Mouse (Mus musculus) right cerebral cortex, postnatal 36 days (tissue): Measurements from ENCODE around the gene Gm20696.

Source experiments
- DNase-seq, 2 experiments: peaks; one replicate each; pipeline ENCODE4 v3.0.0; 2022; ENCODE audit warnings: low spot score in 2 of 2, mixed read lengths in 1 of 2

Gm20696 gene

GRCm38 (mm10) chr6:99485217-99485883 lies 181.2 kb downstream of the Gm20696 start:
- DNase-seq = peak; percentile 62 to 69

GRCm38 (mm10) chr6:99484884-99485216 lies 181.7 kb downstream of the Gm20696 start:
- DNase-seq = no peak

DNA sequence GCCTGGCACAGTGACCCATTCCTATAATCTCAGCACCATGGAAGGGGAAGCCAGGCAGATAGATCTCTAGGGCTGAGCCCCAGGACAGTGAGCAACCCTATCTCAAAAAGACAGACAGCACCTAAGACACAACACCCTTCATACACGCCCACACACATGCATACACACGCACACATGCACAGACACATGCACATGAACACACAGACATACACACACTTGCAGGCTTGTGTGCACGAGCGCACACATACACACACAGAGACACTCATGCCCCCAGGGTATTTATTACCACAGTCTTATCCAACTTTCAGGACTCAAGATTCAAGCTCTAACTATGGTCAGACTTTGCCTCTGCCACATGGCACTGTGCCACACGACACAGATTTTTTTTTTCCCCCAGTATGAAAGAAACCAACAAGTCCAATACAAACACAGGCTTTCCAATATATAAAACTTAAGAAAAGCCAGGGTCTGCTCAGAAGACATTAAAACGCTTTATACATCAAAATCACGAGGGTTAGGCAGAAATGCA lies 182.3 kb downstream of the Gm20696 start:
- no peak for DNase-seq

DNA sequence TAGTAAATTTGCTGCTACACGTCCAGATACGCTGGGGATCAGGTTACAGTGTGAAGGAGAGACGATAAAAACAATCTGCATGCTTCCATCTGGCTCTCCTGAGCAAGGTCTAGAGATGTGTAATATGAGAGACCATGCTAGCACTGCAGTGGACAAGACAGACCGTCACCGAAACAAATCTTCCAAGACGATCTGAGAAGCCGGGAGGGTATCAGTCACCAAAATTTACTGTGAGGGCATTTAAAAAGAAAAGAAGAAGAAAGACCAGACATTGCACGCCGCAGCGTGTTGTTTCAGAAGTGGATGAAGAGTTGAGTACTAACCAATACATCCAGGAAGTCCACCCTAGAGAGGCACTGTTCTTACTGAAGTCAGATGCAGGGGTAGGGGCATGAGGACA lies 183.0 kb downstream of the Gm20696 start:
- DNase-seq = no peak

DNA sequence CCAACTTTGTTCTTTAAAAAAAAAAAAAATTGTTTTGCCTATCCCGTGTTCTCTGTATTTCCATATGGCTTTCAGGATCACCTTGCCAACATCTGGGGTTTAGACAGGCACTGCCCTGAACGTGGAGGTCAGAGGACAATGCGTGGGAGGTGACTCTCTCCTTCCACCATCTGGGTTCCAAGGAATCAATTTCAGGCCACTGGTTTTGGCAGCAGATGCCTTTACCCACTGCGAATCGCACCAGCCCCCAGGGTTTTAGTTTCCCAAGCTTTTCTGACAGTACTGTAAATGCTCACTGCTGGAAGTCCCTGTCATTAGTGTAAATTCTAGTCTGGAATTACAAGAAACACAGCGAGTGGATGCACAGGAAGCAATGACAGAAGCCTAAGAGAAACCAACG lies 185.0 kb downstream of the Gm20696 start:
- DNase-seq = no peak

DNA sequence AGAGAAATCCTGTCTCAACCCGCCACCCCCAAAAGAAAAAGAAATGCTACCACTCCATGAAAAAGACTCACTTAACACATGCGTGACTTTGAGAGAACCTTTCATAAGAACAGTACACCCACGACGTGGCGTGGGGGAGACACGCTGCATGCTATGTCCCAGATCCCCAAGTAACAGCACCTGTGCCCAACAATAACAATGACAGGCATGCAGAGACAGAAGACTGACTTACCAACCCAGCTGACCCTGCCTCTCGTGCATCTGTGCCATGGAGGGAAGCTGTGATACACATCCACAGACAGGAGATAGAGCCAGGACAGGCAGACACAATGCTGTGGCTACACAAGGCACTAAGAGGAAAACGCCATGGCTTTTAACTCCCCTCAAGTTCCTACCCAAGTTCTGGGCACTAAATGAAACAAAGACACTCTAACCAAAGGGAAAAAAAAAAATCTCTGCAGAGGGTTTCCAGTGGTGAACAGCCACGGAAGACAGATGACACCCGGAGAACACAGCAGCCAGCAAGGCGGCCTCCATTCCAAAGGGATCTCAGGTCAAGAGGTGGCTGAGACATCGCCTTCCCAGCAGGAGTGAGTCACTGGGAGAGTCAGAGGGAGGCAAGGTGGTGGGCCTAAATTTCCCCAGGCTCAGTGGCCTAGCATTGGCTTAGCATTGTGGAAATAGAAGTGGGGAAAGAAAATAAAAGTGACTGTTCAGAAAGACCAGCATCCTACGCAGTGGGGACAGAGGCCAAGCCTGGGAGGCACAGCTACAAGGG lies 187.5 kb downstream of the Gm20696 start:
- DNase-seq = no peak

GRCm38 (mm10) chr6:99475040-99475439 lies 191.6 kb downstream of the Gm20696 start:
- no peak for DNase-seq

GRCm38 (mm10) chr6:99470906-99471305 lies 195.7 kb downstream of the Gm20696 start:
- DNase-seq = no peak

DNA sequence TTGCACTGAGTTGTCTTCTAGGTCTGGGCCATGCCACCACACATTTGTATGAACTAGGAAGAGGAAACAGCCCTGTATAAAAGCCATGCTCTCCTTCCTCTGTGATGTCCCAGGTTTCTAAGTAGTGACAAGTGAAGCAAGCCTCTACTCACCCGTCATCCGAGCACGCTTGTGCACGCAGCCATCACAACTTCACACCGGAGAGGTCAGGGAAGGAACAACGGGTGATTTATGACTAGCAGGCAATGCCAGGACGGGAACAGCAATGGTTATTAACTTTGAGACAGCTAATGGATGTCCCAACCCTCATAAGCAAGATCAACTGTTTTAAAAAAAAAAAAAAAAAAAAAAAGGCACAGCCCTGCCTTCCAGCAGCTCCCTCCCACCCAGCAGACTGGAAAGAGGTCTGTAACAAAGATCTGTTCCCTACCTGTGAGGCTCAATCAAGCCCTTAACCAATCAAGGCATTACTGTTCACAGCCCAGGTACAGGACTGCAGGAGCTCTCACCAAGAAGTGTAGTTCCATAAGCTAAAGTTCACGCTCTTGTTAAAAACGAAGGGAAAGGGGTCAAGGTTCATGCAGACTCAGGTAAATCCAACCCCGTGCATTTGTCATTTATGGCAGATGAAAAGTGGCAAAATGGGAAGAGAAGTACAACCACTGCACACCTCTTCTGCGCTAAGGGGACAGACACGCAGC lies 197.3 kb downstream of the Gm20696 start:
- no peak for DNase-seq

DNA sequence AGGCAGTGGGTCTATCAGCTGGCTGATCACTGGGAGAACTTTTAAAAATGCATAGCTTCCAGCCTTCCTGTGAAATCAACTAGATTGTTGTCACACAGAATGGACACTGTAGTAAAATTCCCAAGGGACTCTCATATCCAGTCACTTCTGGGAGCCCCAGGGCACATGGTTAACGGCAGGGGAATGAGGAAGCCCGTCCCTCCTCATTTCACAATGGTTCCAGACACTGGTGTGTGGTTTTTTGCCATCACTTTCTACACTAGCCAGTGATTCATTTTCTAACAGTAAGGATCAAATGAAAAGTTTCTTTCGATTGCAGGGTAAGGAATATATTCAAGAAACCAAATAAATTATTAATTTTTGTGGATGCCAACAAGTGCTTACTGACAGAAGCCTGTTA lies 198.8 kb downstream of the Gm20696 start:
- no peak for DNase-seq

- DNase-seq = no peak
Measured at GRCm38 (mm10) chr6:99467109-99467508, 199.5 kb downstream of the Gm20696 start.

- peak in 1 of 2 experiments; percentile 45 for DNase-seq
Measured at GRCm38 (mm10) chr6:99466354-99466753, 200.2 kb downstream of the Gm20696 start.

DNA sequence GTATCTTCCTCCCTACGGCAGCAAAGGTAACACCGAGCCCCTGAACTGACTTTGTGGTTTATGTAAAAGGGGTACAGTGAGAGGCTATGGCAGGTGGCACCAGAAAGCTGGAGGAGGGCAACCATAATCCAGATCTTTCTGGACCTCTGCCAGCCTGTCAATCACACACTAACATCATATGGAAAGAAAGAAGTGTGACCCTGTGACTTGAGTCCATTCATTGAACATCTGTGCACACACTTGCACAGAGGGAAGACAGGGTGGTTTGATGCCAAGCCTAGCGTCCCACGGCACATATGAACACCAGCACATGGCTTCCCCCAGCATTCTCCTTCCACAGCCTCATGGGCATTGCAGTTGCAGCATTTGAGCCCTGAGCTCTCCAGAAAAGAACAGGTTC lies 202.1 kb downstream of the Gm20696 start:
- DNase-seq = no peak

DNA sequence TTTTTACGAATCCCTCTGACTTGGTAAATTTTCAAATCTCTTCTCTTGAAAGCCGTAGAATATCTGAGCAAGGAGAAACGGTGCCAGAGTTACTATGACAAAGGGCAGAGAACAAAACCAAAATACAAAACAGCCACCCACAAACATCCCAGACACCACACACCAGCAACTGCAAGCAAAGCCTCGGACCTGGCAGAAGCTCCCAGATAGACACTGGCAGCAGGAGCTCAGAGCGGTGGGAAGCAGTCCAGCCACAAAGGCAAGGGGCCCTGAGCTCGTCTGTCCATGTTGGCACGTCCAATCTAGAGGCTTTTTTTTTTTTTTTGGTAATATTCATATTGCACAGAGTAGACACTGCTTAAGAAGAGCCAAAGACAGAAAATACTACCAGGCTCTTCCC lies 202.7 kb downstream of the Gm20696 start:
- no peak for DNase-seq

GRCm38 (mm10) chr6:99458775-99459174 lies 207.8 kb downstream of the Gm20696 start:
- no peak for DNase-seq

GRCm38 (mm10) chr6:99453763-99454520 lies 212.7 kb downstream of the Gm20696 start:
- DNase-seq = no peak

- DNase-seq = no peak
Measured at GRCm38 (mm10) chr6:99452638-99453185, 213.9 kb downstream of the Gm20696 start.

GRCm38 (mm10) chr6:99451479-99451878 lies 215.1 kb downstream of the Gm20696 start:
- no peak for DNase-seq

DNA sequence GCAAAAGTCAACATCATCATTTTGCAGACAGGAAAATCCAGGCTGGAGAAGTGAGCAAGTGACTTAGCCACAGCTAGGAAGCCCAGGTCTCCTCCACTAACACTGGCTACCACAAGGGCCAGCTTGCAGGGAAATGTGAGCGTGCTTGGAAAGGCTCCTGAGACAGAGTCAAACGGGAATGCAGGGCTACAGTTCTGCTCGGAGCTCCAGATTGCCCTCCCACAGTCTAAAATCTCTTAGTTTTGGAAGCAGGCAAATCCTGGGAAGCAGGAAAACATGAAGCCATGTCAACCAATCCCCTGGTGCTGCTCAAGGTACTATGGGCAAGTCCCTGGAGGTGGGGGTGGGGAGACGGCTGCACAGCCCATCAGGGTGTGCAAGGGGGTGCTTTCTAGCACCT lies 219.2 kb downstream of the Gm20696 start:
- no peak for DNase-seq

DNA sequence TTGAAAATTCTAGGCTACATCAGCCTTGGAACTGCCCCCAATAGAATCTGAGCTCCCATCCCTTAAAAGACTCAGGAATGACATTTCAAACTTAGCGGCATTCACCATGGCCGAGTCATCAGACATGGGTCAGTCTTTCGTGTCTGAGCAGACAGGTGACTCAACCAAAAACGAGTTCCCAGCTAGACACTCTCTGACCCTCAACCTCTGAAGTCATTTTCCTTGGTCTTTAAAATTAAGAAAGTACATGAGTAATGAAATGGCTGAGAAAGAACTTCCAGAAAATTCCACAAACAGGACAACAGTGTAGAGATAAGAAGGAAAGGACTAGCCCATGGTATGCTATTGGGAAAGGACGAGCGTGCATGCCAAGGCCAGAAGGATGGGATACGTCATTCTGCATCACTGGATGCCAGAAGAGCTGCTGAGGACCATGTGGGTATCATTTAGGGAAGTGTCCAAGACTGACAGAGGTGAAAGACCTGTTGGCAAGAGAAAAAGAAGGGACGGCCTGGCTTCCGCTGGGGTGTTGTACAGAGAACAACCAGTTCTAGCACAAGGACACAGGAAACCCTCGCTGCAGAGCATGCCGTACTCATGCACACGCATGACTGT lies 219.7 kb downstream of the Gm20696 start:
- no peak for DNase-seq

GRCm38 (mm10) chr6:99443460-99443859 lies 223.1 kb downstream of the Gm20696 start:
- DNase-seq = no peak
